Mouse (Mus musculus) CH12.LX (cell line): Measurements from ENCODE around the gene Ptms. TPM values are rescaled to one million over a fixed set of nuclear protein-coding genes. Genes with fewer than 3 reads are reported as not detected.

Experiments
- DNase-seq: peaks from one replicate; pipeline ENCODE4 v3.0.0-alpha.2; 2013; ENCODE audit errors: extremely low read depth
- H3K27ac ChIP-seq: 2 replicates; pipeline ENCODE4 v1.5.1; 2012; ENCODE audit warnings: low read depth, mild to moderate bottlenecking, control low read depth, moderate library complexity; ENCODE audit not compliant: insufficient read depth
- H3K27me3 ChIP-seq: replicated peaks from 2 replicates; pipeline ENCODE3; 2012; ENCODE audit warnings: inconsistent platforms
- H3K36me3 ChIP-seq, 2 experiments: replicated peaks in 1 of 2; 2 replicates each; pipeline versions ENCODE3 to v1.6.1; 2012; ENCODE audit warnings: inconsistent platforms in 1 of 2, low read length in 1 of 2, mild to moderate bottlenecking in 1 of 2, mixed read lengths in 1 of 2, moderate library complexity in 1 of 2; ENCODE audit not compliant: control insufficient read depth in 1 of 2, insufficient read depth in 1 of 2
- H3K4me1 ChIP-seq, 2 experiments: 2 replicates each; pipeline ENCODE4 v1.6.1; 2012; ENCODE audit warnings: inconsistent platforms in 1 of 2, moderate library complexity in 1 of 2; ENCODE audit not compliant: insufficient read depth in 2 of 2, control insufficient read depth in 1 of 2
- H3K4me2 ChIP-seq: 2 replicates; pipeline ENCODE4 v1.6.1; 2012; ENCODE audit warnings: low read depth, mild to moderate bottlenecking, control low read depth; ENCODE audit not compliant: poor library complexity, insufficient read depth, severe bottlenecking
- H3K4me3 ChIP-seq, 3 experiments: fragments of 150-350 bp in 1 of 3; sonication (generic) in 1 of 3; replicated peaks in 1 of 3; 2 replicates each; pipeline versions ENCODE3 to v1.5.1; 2011 to 2012; ENCODE audit warnings: low read depth in 2 of 3, low read length in 2 of 3, mild to moderate bottlenecking in 2 of 3, moderate library complexity in 2 of 3, control low read depth in 1 of 3, improper control_type of control experiment in 1 of 3, inconsistent platforms in 1 of 3, mixed read lengths in 1 of 3; ENCODE audit not compliant: poor library complexity in 1 of 3
- H3K79me2 ChIP-seq: replicated peaks from 2 replicates; pipeline ENCODE4 v1.6.1; 2012; ENCODE audit warnings: mild to moderate bottlenecking, moderate library complexity; ENCODE audit not compliant: control insufficient read depth, poor library complexity, insufficient read depth, severe bottlenecking; ENCODE audit errors: extremely low read depth
- H3K9ac ChIP-seq: 2 replicates; pipeline ENCODE4 v1.6.1; 2012; ENCODE audit warnings: low read depth, mild to moderate bottlenecking, control low read depth, moderate library complexity; ENCODE audit not compliant: insufficient read depth
- H3K9me3 ChIP-seq: replicated peaks from 2 replicates; pipeline ENCODE3; 2012; ENCODE audit warnings: low read length, inconsistent platforms, mixed read lengths
- BHLHE40 ChIP-seq: IDR thresholded peaks from 2 replicates; pipeline ENCODE4 v1.6.1; 2011; ENCODE audit warnings: mild to moderate bottlenecking, low read depth, low read length, improper control_type of control experiment
- CHD1 ChIP-seq: IDR thresholded peaks from 2 replicates; pipeline ENCODE4 v1.6.1; 2012; ENCODE audit warnings: low read depth, low read length, improper control_type of control experiment, inconsistent platforms
- CTCF ChIP-seq, 2 experiments: IDR thresholded peaks in 1 of 2; conservative IDR thresholded peaks in 1 of 2; 2 replicates each; pipeline ENCODE4 v1.5.1; 2011 to 2012; ENCODE audit warnings: low read depth in 2 of 2, low read length in 2 of 2, improper control_type of control experiment in 1 of 2, inconsistent platforms in 1 of 2, mild to moderate bottlenecking in 1 of 2, moderate library complexity in 1 of 2
- E2F4 ChIP-seq: IDR thresholded peaks from 2 replicates; pipeline ENCODE4 v1.6.1; 2011; ENCODE audit warnings: low read depth, low read length, improper control_type of control experiment; ENCODE audit not compliant: insufficient replicate concordance
- EP300 ChIP-seq: IDR thresholded peaks from 2 replicates; pipeline ENCODE4 v1.6.1; 2011; ENCODE audit warnings: low read length, improper control_type of control experiment
- ETS1 ChIP-seq: conservative IDR thresholded peaks from 2 replicates; pipeline ENCODE4 v1.6.1; 2012; ENCODE audit warnings: low read depth, mild to moderate bottlenecking, inconsistent platforms, low read length, improper control_type of control experiment, moderate library complexity
- GABPA ChIP-seq: IDR thresholded peaks from 2 replicates; pipeline ENCODE4 v1.6.1; 2012; ENCODE audit warnings: low read depth, low read length, improper control_type of control experiment, inconsistent platforms; ENCODE audit not compliant: insufficient replicate concordance
- IRF4 ChIP-seq: IDR thresholded peaks from 2 replicates; pipeline ENCODE4 v1.6.1; 2014; ENCODE audit warnings: low read depth, mild to moderate bottlenecking, inconsistent platforms, low read length, improper control_type of control experiment
- JUN ChIP-seq: IDR thresholded peaks from 2 replicates; pipeline ENCODE4 v1.6.1; 2011; ENCODE audit warnings: low read depth, mild to moderate bottlenecking, low read length, improper control_type of control experiment, moderate library complexity; ENCODE audit not compliant: insufficient read depth
- JUND ChIP-seq: conservative IDR thresholded peaks from 2 replicates; pipeline ENCODE4 v1.6.1; 2011; ENCODE audit warnings: low read depth, low read length, improper control_type of control experiment
- MAX ChIP-seq: IDR thresholded peaks from 2 replicates; pipeline ENCODE4 v1.6.1; 2011; ENCODE audit warnings: low read length, improper control_type of control experiment
- MAZ ChIP-seq: IDR thresholded peaks from 2 replicates; pipeline ENCODE4 v1.6.1; 2012; ENCODE audit warnings: low read depth, mild to moderate bottlenecking, inconsistent platforms, low read length, improper control_type of control experiment, moderate library complexity
- MEF2A ChIP-seq: IDR thresholded peaks from 2 replicates; pipeline ENCODE4 v1.6.1; 2014; ENCODE audit warnings: low read depth, mild to moderate bottlenecking, inconsistent platforms, low read length, improper control_type of control experiment, borderline replicate concordance
- MXI1 ChIP-seq: IDR thresholded peaks from 2 replicates; pipeline ENCODE4 v1.6.1; 2011; ENCODE audit warnings: mild to moderate bottlenecking, low read depth, low read length, improper control_type of control experiment
- MYC ChIP-seq: IDR thresholded peaks from 2 replicates; pipeline ENCODE4 v1.6.1; 2011; ENCODE audit warnings: low read depth, mild to moderate bottlenecking, improper control_type of control experiment, low read length
- NELFE ChIP-seq: IDR thresholded peaks from 2 replicates; pipeline ENCODE4 v1.6.1; 2011; ENCODE audit warnings: low read depth, low read length, improper control_type of control experiment
- NRF1 ChIP-seq: IDR thresholded peaks from 2 replicates; pipeline ENCODE4 v1.6.1; 2014; ENCODE audit warnings: low read depth, mild to moderate bottlenecking, inconsistent platforms, low read length, improper control_type of control experiment, moderate library complexity
- PAX5 ChIP-seq: IDR thresholded peaks from 2 replicates; pipeline ENCODE4 v1.6.1; 2012; ENCODE audit warnings: low read length, inconsistent platforms, mixed read lengths
- POLR2A ChIP-seq: IDR thresholded peaks from 2 replicates; pipeline ENCODE4 v1.6.1; 2011; ENCODE audit warnings: low read depth, mild to moderate bottlenecking, improper control_type of control experiment, low read length
- RAD21 ChIP-seq: IDR thresholded peaks from 2 replicates; pipeline ENCODE4 v1.6.1; 2011; ENCODE audit warnings: low read depth, mild to moderate bottlenecking, low read length, improper control_type of control experiment, moderate library complexity
- SIN3A ChIP-seq: IDR thresholded peaks from 2 replicates; pipeline ENCODE4 v1.6.1; 2012; ENCODE audit warnings: low read length, improper control_type of control experiment, inconsistent platforms
- SMC3 ChIP-seq: IDR thresholded peaks from 2 replicates; pipeline ENCODE4 v1.6.1; 2011; ENCODE audit warnings: low read depth, low read length, improper control_type of control experiment
- TCF12 ChIP-seq: IDR thresholded peaks from 2 replicates; pipeline ENCODE4 v1.6.1; 2014; ENCODE audit warnings: low read depth, mild to moderate bottlenecking, inconsistent platforms, low read length, improper control_type of control experiment
- UBTF ChIP-seq: IDR thresholded peaks from 2 replicates; pipeline ENCODE4 v1.6.1; 2012; ENCODE audit warnings: low read depth, mild to moderate bottlenecking, inconsistent platforms, low read length, improper control_type of control experiment, moderate library complexity
- USF2 ChIP-seq: conservative IDR thresholded peaks from 2 replicates; pipeline ENCODE4 v1.6.1; 2011; ENCODE audit warnings: low read depth, low read length, improper control_type of control experiment
- ZC3H11A ChIP-seq: IDR thresholded peaks from 2 replicates; pipeline ENCODE4 v1.6.1; 2012; ENCODE audit warnings: low read depth, mild to moderate bottlenecking, inconsistent platforms, low read length, improper control_type of control experiment
- ZKSCAN1 ChIP-seq: IDR thresholded peaks from 2 replicates; pipeline ENCODE4 v1.6.1; 2012; ENCODE audit warnings: low read depth, inconsistent platforms, low read length, improper control_type of control experiment, borderline replicate concordance
- ZMIZ1 ChIP-seq: IDR thresholded peaks from 2 replicates; pipeline ENCODE4 v1.6.1; 2012; ENCODE audit warnings: low read depth, mild to moderate bottlenecking, inconsistent platforms, low read length, improper control_type of control experiment
- dilution Hi-C: fragments of 300-500 bp; cut with MboI; formaldehyde crosslinking; loops from 2 replicates; pipeline ENCODE4 v1.14.3; 2020; ENCODE audit warnings: low sequenced_read_pairs; ENCODE audit not compliant: extremely low pct_unique_long_range_greater_than_20kb, extremely low pct_ligation_motif_present
- in situ Hi-C: fragments of 300-500 bp; cut with MboI; formaldehyde crosslinking; loops from 3 replicates; pipeline ENCODE4 v1.14.3; 2019; ENCODE audit warnings: low sequenced_read_pairs, low pct_ligation_motif_present, low pct_unique_long_range_greater_than_20kb, mixed read lengths
- polyA plus RNA-seq: library from polyadenylated mRNA; unstranded; fragments of >175 nt; gene quantifications from 2 replicates; pipeline ENCODE4 v1.2.1, GENCODE M21; 2012; ENCODE audit warnings: low read depth; ENCODE audit not compliant: insufficient read length
- total RNA-seq, 2 experiments: library from RNA; depleted of rRNA; stranded (reverse); fragments of 300-350 nt in 1 of 2; fragments of >200 nt in 1 of 2; gene quantifications; 2 replicates each; pipeline ENCODE4 v1.2.3; 2012 to 2014

The Ptms gene
- total and polyA plus RNA-seq, 3 experiments: 7.0 to 99.6 (median 12.8) TPM

DNA sequence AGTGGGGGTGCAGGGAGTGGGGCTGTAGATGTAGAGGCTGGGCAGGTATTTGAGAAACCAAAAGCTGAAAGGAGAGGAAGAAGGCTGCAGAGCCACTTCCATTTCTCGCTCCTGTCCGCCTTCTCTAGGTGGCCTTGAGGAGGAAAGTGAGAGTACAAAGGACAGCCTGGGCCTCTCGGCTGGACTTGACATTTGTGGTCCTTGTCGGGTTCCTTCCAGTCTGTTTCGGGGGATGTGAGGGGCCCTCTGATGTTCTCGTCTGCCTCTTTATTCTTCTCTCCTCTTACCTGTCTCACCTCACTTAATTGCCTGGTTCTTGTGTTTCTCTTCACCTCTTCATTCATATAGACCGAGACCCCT, 1.6 kb downstream of the Ptms start:
- TF ChIP-seq MEF2A (no peak), SIN3A (no peak), JUN (no peak), MXI1 (no peak), MAX (no peak), ETS1 (no peak), MAZ (no peak), E2F4 (no peak), UBTF (no peak), BHLHE40 (no peak), NRF1 (no peak), PAX5 (no peak), ZKSCAN1 (no peak), USF2 (no peak), ZMIZ1 (no peak)
- Histone ChIP-seq H3K9ac (peak overlapping the region; percentile 86; the same call in 1 of the 2 replicates), H3K4me3 (peak overlapping the region; percentile 35 to 82 (median 66)), H3K36me3 (peaks cover 0 to 11% of the 10 kb centered on the region in 2 experiments), H3K27ac (no peak overlapping the region), H3K9me3 (no peaks in the 10 kb centered on the region), H3K4me1 (peaks cover 7 to 53% of the 10 kb centered on the region in 2 experiments), H3K79me2 (no peaks in the 10 kb centered on the region), H3K4me2 (peak overlapping the region; percentile 93), H3K27me3 (peaks cover 10% of the 10 kb centered on the region)
- no peak for DNase-seq
- dilution Hi-C loops: no loop called here
- in situ Hi-C loops: no loop called here

- in situ Hi-C loops (no loop called here), dilution Hi-C loops (no loop called here)
- Histone ChIP-seq H3K27ac (no peak overlapping the region), H3K36me3 (peaks cover 0 to 11% of the 10 kb centered on the region in 2 experiments), H3K4me1 (peaks cover 7 to 59% of the 10 kb centered on the region in 2 experiments), H3K9ac (peak overlapping the region; percentile 86), H3K79me2 (no peaks in the 10 kb centered on the region), H3K9me3 (no peaks in the 10 kb centered on the region), H3K4me2 (peak overlapping the region; percentile 93), H3K4me3 (peak overlapping the region; percentile 35 to 82 (median 66)), H3K27me3 (peaks cover 10% of the 10 kb centered on the region)
- peak; percentile 33 for DNase-seq
- TF ChIP-seq E2F4: no peak
- TF ChIP-seq MAZ: peak; percentile 51; the same call in 1 of the 2 replicates
- no peak for TF ChIP-seq MEF2A
- TF ChIP-seq SIN3A: no peak
- no peak for TF ChIP-seq ZC3H11A
- TF ChIP-seq GABPA: no peak
- no peak for TF ChIP-seq JUND
- TF ChIP-seq CHD1: no peak
- TF ChIP-seq ZMIZ1: no peak
- peak; percentile 21; the same call in 1 of the 2 replicates for TF ChIP-seq NELFE
- no peak for TF ChIP-seq UBTF
- TF ChIP-seq POLR2A: peak; percentile 42; the same call in 1 of the 2 replicates
- no peak for TF ChIP-seq ETS1
- TF ChIP-seq CTCF (conservative IDR thresholded peaks at IDR 0.05 in 1 of 2, IDR thresholded peaks at IDR 0.05 in 1 of 2; ENCODE audit: low read depth in 2 of 2, low read length in 2 of 2): no peak
- no peak for TF ChIP-seq RAD21
- TF ChIP-seq NRF1: no peak
- TF ChIP-seq USF2: no peak
- no peak for TF ChIP-seq SMC3
- no peak for TF ChIP-seq IRF4
- no peak for TF ChIP-seq EP300
- TF ChIP-seq MYC: no peak
- no peak for TF ChIP-seq TCF12
Observed at GRCm38 (mm10) chr6:124917518-124918330, 2.2 kb downstream of the Ptms start.
